Mouse (Mus musculus): ENCODE measurements around the gene 1700017B05Rik.

DNA sequence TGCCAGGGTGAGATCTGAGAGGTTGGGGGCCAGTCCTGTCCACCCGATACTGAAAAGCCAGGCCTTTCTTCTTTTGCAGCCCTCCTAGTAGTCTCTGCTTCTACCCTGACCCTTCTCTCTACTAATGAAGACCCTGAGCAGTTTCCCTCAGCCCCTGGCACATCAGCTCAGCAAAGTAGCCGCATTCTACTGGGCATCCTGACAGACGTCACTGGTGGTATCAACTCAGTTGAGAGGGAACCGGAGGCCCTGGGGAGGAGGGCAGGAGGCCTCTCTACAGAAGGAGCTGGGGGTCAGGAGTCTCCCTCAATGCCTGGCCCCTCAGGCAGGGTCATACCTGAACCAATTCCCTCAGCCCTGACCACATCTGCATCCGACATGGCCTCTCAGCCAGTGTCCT is 21.3 kb downstream of the 1700017B05Rik start:
- no peak for TF ChIP-seq HCFC1 (IDR thresholded peaks at IDR 0.05; ENCODE audit: borderline replicate concordance, insufficient read depth, low read length)
- no peak for TF ChIP-seq CHD2 (IDR thresholded peaks at IDR 0.05; ENCODE audit: low read depth, low read length)
- TF ChIP-seq ZNF384 (IDR thresholded peaks at IDR 0.05; ENCODE audit: low read depth, low read length), result no peak
